Mouse (Mus musculus) R1 (cell line): ENCODE results near the gene Anxa4.

Experiments
- DNase-seq: peaks from one replicate; pipeline ENCODE4 v3.0.0-alpha.2; 2018; ENCODE audit warnings: low read depth, low spot score

The Anxa4 gene

GRCm38 (mm10) chr6:86801431-86801830, 8.0 kb upstream of the Anxa4 start:
- DNase-seq = peak; percentile 75

DNA sequence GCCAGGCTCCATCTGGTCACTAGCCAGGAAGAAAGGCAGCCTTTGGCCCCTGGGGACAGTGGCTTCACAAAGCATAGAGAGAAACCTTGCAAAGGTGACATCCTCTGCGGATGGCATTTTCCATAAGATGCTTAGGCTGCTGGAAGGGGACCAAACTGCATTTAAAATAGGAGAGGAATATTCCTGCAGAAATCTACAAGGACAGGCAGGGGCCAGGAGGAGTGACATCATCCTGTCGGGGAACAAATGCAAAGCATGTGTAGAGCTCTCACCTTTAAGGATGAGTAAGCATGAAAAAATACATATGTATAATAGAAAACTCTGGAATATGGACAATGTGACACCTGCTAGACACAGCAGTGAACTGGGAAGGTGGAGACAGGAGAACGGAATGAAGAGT, 7.1 kb upstream of the Anxa4 start:
- DNase-seq = no peak

DNA sequence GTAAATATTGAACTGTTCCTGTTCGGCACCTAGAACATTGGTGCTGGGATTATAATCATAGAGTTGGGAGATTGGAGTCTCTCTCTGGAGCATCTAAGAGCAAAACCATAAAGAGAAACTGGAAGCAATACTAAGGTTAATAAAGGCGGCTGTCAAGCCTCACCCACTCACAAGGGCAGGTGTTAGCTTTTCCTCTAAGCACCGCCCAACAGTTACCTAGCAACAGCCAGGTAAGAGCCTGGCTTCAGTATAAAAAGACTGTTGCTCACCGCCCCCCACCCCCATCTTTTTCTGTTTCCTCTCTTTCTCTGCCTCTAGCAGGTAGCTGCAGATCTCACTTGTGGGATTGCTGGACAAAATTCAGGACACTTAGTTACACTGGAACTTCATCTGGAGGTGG, 4.1 kb upstream of the Anxa4 start:
- DNase-seq = no peak

DNA sequence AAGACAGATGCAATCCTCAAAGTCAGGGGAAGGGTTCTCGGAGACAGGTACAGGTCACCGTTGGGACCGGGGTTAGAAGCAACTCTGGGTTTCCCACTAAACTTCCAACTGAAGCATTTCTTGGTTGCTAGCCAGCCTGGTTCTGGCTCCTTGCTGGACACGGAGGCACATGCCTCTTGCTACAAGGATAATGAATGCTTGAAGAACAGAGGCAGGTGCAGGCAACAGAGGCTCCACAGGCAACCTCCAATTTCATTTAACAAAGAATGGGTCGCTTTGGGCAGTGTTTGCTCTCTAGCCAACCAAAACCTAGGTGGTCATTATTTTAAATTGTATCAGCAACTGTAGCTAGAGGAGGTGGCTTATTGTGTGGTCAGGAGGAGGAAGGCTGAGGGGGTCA, 573 bp upstream of the Anxa4 start:
- DNase-seq = no peak

GRCm38 (mm10) chr6:86790351-86790943, 2.9 kb downstream of the Anxa4 start:
- no peak for DNase-seq

- no peak for DNase-seq
Measured at GRCm38 (mm10) chr6:86788242-86788641, 5.1 kb downstream of the Anxa4 start.

- DNase-seq = no peak
Measured at GRCm38 (mm10) chr6:86786545-86786944, 6.8 kb downstream of the Anxa4 start.

- DNase-seq = no peak
Measured at GRCm38 (mm10) chr6:86784739-86785138, 8.6 kb downstream of the Anxa4 start.

- no peak for DNase-seq
Measured at GRCm38 (mm10) chr6:86782342-86782741, 11.0 kb downstream of the Anxa4 start.

- peak; percentile 56 for DNase-seq
Measured at GRCm38 (mm10) chr6:86781361-86781957, 11.9 kb downstream of the Anxa4 start.

DNA sequence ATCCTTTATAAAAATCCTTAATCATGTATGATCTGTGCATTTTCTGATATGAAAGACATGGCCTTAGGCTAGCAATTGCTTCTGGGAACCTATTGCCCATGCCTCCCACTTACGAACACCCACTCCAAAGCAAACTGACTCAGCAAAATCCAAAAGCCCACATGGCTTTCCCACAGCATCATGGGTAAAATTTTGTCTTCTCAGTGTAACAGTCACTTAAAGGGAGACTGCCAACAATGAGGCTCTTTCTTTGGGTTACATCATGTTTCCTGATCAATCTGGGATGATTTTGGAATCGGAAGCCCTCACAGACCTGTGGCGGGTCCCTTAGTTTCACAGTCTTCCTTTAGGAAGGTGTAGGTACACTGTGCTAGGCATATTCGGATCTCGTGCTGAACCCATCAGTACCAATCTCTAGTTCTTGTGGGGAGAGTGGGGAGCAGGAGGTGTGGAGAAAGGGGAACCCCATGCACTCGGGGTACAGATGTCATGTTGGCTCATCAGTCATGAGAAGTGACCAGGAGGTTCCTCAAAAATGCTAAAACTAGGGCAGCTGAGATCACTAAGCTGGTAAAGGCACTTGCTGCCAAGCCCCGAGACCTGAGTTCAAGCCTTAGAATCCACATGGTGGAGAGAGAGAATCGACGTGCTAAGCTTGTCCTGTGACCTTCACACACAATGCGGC, 14.3 kb downstream of the Anxa4 start:
- DNase-seq = peak; percentile 58

- no peak for DNase-seq
Measured at GRCm38 (mm10) chr6:86777181-86777580, 16.2 kb downstream of the Anxa4 start.

DNA sequence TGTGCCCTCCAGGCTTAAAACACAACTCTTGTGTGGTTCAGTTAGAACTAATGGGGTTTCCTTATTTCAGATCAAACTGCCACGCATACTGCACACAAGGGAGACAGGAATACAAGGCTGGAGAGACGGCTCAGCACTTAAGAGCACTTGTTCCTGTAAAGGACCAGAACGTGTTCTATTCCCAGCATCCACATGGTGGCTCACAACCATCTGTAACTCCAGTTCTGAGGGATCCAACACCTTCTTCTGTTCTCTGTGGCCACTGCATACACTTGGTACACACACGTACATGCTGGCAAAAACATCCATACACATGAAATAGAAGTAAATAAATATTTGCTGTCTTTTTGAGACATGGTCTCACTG, 16.7 kb downstream of the Anxa4 start:
- no peak for DNase-seq

GRCm38 (mm10) chr6:86776001-86776705, 17.2 kb downstream of the Anxa4 start:
- no peak for DNase-seq

GRCm38 (mm10) chr6:86774937-86775336, 18.4 kb downstream of the Anxa4 start:
- DNase-seq = no peak

GRCm38 (mm10) chr6:86773830-86774229, 19.6 kb downstream of the Anxa4 start:
- no peak for DNase-seq

- DNase-seq = no peak
Measured at GRCm38 (mm10) chr6:86772631-86773030, 20.8 kb downstream of the Anxa4 start.

GRCm38 (mm10) chr6:86768938-86769337, 24.4 kb downstream of the Anxa4 start:
- DNase-seq = no peak

GRCm38 (mm10) chr6:86768186-86768776, 25.1 kb downstream of the Anxa4 start:
- DNase-seq = no peak

DNA sequence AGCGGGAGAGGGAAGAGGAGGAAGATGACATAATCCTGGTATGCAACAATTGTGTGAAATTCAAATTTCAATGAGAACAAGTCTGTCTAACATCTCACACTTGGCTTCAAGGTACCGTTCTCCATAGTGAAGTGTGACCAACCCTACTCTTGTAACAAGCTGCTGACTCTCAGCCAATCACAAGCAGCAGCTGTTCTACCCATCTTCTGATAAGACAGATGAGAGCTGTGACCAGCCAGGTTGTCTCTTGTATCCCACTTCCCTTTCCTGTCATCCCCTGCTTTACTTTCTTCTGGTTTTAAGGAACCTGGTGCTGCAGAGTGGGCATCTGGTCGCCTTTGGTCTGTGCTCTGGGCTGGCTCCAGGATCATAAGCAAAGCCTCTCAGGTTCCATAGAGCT, 25.9 kb downstream of the Anxa4 start:
- DNase-seq = no peak

GRCm38 (mm10) chr6:86765637-86766059, 27.7 kb downstream of the Anxa4 start:
- no peak for DNase-seq
